Mouse (Mus musculus) lung, embryonic 16.5 days (tissue): ENCODE measurements at regions not wholly inside any gene's neighbourhood (a gene's known extent, or its start where the extent isn't known, plus 50 kb on each side); places are given as distances from the start of the nearest gene placed in this dataset.

Experiments
- ATAC-seq: fragments of 200-750 bp; cut with Nextera tagmentation; 2 replicates; pipeline ENCODE4 v1.8.0; 2017; ENCODE audit warnings: low read depth, mild to moderate bottlenecking, moderate library complexity
- H3K27ac ChIP-seq: fragments of 300-500 bp; sonication (generic); 2 replicates; pipeline ENCODE4 v1.5.1; 2014; ENCODE audit warnings: mild to moderate bottlenecking, control low read depth, low read length
- H3K27me3 ChIP-seq: fragments of 300-500 bp; sonication (generic); 2 replicates; pipeline ENCODE4 v1.6.1; 2014; ENCODE audit warnings: low read depth, low read length, mixed read lengths; ENCODE audit not compliant: control insufficient read depth, insufficient read depth
- H3K36me3 ChIP-seq: fragments of 300-500 bp; sonication (generic); 2 replicates; pipeline ENCODE4 v1.6.1; 2014; ENCODE audit warnings: low read length; ENCODE audit not compliant: control insufficient read depth, insufficient read depth
- H3K4me1 ChIP-seq: fragments of 300-500 bp; sonication (generic); replicated peaks from 2 replicates; pipeline ENCODE4 v1.6.1; 2014; ENCODE audit warnings: low read length, mixed read lengths; ENCODE audit not compliant: control insufficient read depth, insufficient read depth
- H3K4me2 ChIP-seq: fragments of 300-500 bp; sonication (generic); 2 replicates; pipeline ENCODE4 v1.6.1; 2014; ENCODE audit warnings: low read depth, low read length, control low read depth
- H3K4me3 ChIP-seq: fragments of 300-500 bp; sonication (generic); 2 replicates; pipeline ENCODE4 v1.5.1; 2014; ENCODE audit warnings: mild to moderate bottlenecking, low read length, control low read depth
- H3K9ac ChIP-seq: fragments of 300-500 bp; sonication (generic); 2 replicates; pipeline ENCODE4 v1.6.1; 2014; ENCODE audit warnings: low read length, control low read depth
- H3K9me3 ChIP-seq: fragments of 300-500 bp; sonication (generic); 2 replicates; pipeline ENCODE4 v1.6.1; 2016; ENCODE audit warnings: low read length; ENCODE audit not compliant: control insufficient read depth
- WGBS: fragments of 180-500 bp; shearing (Covaris S2); extraction: QIAGEN DNeasy Blood & Tissue Kit; methylation state at CpG from one replicate; pipeline ENCODE4 v1.1.7; 2014; 5-methylcytosine and 5-hydroxymethylcytosine counted together

DNA sequence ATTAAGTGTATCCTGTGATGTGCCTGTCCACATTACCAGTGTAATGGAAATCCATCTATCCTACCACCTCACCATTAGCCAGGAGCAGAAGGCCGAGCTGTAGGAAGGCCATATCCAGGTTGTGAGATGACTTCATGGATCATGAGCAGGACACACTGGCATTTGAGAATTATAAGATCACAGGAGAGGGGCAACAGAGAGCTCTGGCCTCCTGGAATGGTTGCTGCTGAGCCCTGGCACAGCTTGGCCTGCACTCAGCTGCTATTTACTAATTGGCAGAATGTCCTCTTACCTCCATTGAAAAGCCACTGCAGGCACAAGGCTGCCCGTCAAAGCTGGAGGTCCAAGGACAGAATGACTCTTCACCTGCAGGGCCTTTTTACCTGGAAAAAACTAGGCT lies 212.9 kb upstream of the Pcsk5 start:
- Histone ChIP-seq H3K27ac (no peak overlapping the region), H3K36me3 (no peaks in the 10 kb centered on the region), H3K27me3 (no peaks in the 10 kb centered on the region), H3K4me3 (no peak overlapping the region), H3K9ac (no peak overlapping the region), H3K4me2 (no peak overlapping the region), H3K9me3 (no peaks in the 10 kb centered on the region), H3K4me1 (no peaks in the 10 kb centered on the region)
- WGBS, result 88% methylated on average over 2 of the region's 2 CpGs
- no peak for ATAC-seq

DNA sequence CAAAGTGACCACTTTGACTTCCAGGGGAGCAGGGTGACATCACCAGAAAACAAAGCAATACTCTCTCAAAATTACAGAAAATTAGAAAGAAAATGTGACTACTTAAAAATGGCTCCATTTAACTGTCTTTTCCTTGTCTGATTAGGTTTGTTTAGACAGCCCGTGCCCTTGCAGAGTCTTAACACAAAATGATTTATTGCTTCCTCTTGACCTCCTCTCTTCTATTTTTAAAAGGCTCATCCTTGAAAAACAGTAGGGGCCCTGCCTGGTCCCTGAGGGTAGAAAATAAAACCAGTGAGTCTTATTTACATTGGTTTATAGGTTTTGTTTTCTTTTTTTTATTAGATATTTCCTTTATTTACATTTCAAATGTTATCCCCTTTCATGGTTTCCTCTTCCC lies 196.8 kb upstream of the Pcsk5 start:
- Histone ChIP-seq H3K27ac (no peak overlapping the region), H3K9ac (no peak overlapping the region), H3K9me3 (no peaks in the 10 kb centered on the region), H3K4me3 (no peak overlapping the region), H3K4me1 (no peaks in the 10 kb centered on the region), H3K27me3 (no peaks in the 10 kb centered on the region), H3K36me3 (no peaks in the 10 kb centered on the region), H3K4me2 (no peak overlapping the region)
- ATAC-seq, result no peak
- WGBS, result 14% methylated on average over 1 of the region's 1 CpGs

- Histone ChIP-seq H3K4me1 (no peaks in the 10 kb centered on the region), H3K4me3 (no peak overlapping the region), H3K36me3 (no peaks in the 10 kb centered on the region), H3K27ac (no peak overlapping the region), H3K27me3 (no peaks in the 10 kb centered on the region), H3K9ac (no peak overlapping the region), H3K9me3 (no peaks in the 10 kb centered on the region), H3K4me2 (no peak overlapping the region)
- ATAC-seq, result no peak
- 94% methylated on average over 5 of the region's 5 CpGs for WGBS
These were observed 196.2 kb upstream of the Pcsk5 start for GRCm38 (mm10) chr19:18033599-18033998.

DNA sequence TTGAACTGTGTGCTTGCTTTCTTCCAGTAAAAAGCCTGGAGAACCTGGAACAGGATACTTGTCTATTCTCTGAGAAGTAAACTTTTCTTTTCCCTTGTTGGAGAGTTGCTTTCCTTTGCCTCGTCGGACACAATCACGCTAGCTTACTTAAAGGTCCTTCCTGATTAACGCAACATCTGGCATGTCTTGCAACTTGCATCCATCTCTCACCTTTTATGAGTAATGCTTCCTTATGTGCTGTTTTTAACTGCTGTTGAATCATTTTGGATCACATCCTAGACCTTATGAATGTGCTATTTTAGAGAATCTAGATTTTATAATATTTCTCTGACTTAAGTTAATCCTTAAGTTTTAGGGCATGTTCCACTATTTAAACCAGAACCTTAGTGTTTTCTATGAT lies 188.4 kb upstream of the Pcsk5 start:
- H3K27me3 ChIP-seq, result no peaks in the 10 kb centered on the region
- H3K27ac ChIP-seq, result no peak overlapping the region
- no peak overlapping the region for H3K4me2 ChIP-seq
- H3K9ac ChIP-seq, result no peak overlapping the region
- no peak overlapping the region for H3K4me3 ChIP-seq
- 60% methylated on average over 4 of the region's 4 CpGs for WGBS
- no peaks in the 10 kb centered on the region for H3K4me1 ChIP-seq
- ATAC-seq, result no peak
- no peaks in the 10 kb centered on the region for H3K36me3 ChIP-seq
- H3K9me3 ChIP-seq, result no peaks in the 10 kb centered on the region

GRCm38 (mm10) chr19:18020351-18020750 lies 182.9 kb upstream of the Pcsk5 start:
- WGBS, result 75% methylated on average over 2 of the region's 2 CpGs
- H3K4me2 ChIP-seq, result no peak overlapping the region
- no peaks in the 10 kb centered on the region for H3K27me3 ChIP-seq
- H3K9ac ChIP-seq, result no peak overlapping the region
- H3K4me1 ChIP-seq, result no peaks in the 10 kb centered on the region
- no peak for ATAC-seq
- H3K4me3 ChIP-seq, result no peak overlapping the region
- H3K36me3 ChIP-seq, result no peaks in the 10 kb centered on the region
- H3K27ac ChIP-seq, result no peak overlapping the region
- H3K9me3 ChIP-seq, result no peaks in the 10 kb centered on the region

- WGBS, result 92% methylated on average over 1 of the region's 1 CpGs
- H3K4me3 ChIP-seq, result no peak overlapping the region
- H3K4me1 ChIP-seq, result no peaks in the 10 kb centered on the region
- no peak overlapping the region for H3K27ac ChIP-seq
- no peak for ATAC-seq
- no peaks in the 10 kb centered on the region for H3K9me3 ChIP-seq
- no peak overlapping the region for H3K4me2 ChIP-seq
- no peaks in the 10 kb centered on the region for H3K27me3 ChIP-seq
- H3K9ac ChIP-seq, result no peak overlapping the region
- no peaks in the 10 kb centered on the region for H3K36me3 ChIP-seq
These were observed 177.9 kb upstream of the Pcsk5 start for GRCm38 (mm10) chr19:18015371-18015770.

GRCm38 (mm10) chr19:18012029-18012428 lies 174.6 kb upstream of the Pcsk5 start:
- Histone ChIP-seq H3K4me1 (no peaks in the 10 kb centered on the region), H3K9me3 (no peaks in the 10 kb centered on the region), H3K9ac (no peak overlapping the region), H3K4me2 (no peak overlapping the region), H3K27ac (no peak overlapping the region), H3K27me3 (no peaks in the 10 kb centered on the region), H3K36me3 (no peaks in the 10 kb centered on the region), H3K4me3 (no peak overlapping the region)
- 58% methylated on average over 7 of the region's 7 CpGs for WGBS
- no peak for ATAC-seq

- Histone ChIP-seq H3K4me2 (no peak overlapping the region), H3K4me3 (no peak overlapping the region), H3K4me1 (no peaks in the 10 kb centered on the region), H3K9me3 (peaks cover 2% of the 10 kb centered on the region; the same call in 1 of the 2 replicates), H3K9ac (no peak overlapping the region), H3K36me3 (no peaks in the 10 kb centered on the region), H3K27me3 (no peaks in the 10 kb centered on the region), H3K27ac (no peak overlapping the region)
- WGBS, result 79% methylated on average over 3 of the region's 3 CpGs
- no peak for ATAC-seq
These were observed 160.1 kb upstream of the Pcsk5 start for GRCm38 (mm10) chr19:17997561-17997960.

DNA sequence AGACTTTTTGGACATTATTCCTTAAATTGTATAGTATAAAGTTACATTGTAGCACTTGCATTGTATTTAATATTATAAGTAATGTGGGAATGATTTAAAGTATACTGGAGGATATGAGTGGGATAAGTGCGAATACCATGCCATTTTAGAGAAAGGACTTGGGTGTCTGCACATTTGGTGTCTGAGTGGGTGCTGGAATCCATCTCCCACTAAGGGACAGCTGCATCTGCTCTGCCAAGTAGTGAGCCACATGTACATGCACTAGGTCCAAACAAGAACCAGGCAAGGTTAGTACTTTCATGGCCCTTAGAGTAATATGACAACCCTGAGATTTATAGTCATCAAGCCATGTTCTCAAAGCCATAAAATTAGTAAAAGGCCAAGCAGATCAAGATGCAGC lies 146.0 kb upstream of the Pcsk5 start:
- Histone ChIP-seq H3K27ac (no peak overlapping the region), H3K4me1 (no peaks in the 10 kb centered on the region), H3K9me3 (no peaks in the 10 kb centered on the region), H3K27me3 (no peaks in the 10 kb centered on the region), H3K9ac (no peak overlapping the region), H3K4me2 (no peak overlapping the region), H3K36me3 (no peaks in the 10 kb centered on the region), H3K4me3 (no peak overlapping the region)
- WGBS, result 89% methylated on average over 1 of the region's 1 CpGs
- no peak for ATAC-seq

- ATAC-seq, result no peak
- H3K27me3 ChIP-seq, result no peaks in the 10 kb centered on the region
- H3K9me3 ChIP-seq, result no peaks in the 10 kb centered on the region
- no peaks in the 10 kb centered on the region for H3K4me1 ChIP-seq
- no peak overlapping the region for H3K9ac ChIP-seq
- H3K4me2 ChIP-seq, result no peak overlapping the region
- 54% methylated on average over 1 of the region's 1 CpGs for WGBS
- H3K4me3 ChIP-seq, result no peak overlapping the region
- H3K27ac ChIP-seq, result no peak overlapping the region
- no peaks in the 10 kb centered on the region for H3K36me3 ChIP-seq
These were observed 128.1 kb upstream of the Pcsk5 start for GRCm38 (mm10) chr19:17965566-17965965.
